Mouse (Mus musculus): ENCODE measurements around the gene Dnajc7.
"Not testable (repeated sequence)": the region's sequence is repeated elsewhere in the genome, so short reads cannot be mapped to it uniquely, and the experiment has no call there.

The Dnajc7 gene

GRCm38 (mm10) chr11:100548141-100548540 lies 71.8 kb downstream of the Dnajc7 start:
- no peak for DNase-seq (ENCODE audit: low spot score in 2 of 2)

DNA sequence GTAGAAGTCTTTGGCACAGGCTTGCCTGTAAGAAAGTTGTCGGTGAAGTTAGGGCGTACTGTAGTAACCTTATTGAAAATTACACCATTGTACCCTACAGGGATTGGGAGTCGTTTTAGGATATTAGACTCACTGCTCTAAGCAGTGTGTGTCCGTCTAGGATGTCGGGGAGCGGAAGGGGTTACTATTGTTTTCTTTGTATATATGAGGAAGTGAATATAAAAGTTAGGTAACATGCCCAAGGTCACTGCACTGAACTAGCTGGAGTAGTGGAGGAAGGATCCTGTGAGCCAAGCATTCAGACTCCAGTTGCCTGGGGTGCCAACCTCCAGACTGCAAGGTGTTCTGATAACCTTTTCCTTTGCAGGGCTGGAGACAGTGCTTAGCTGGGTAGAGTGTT lies 73.0 kb downstream of the Dnajc7 start:
- no peak for DNase-seq (ENCODE audit: low spot score in 2 of 2)

- no peak for DNase-seq (ENCODE audit: low spot score in 2 of 2)
Measured at GRCm38 (mm10) chr11:100545746-100546085, 74.3 kb downstream of the Dnajc7 start.

DNA sequence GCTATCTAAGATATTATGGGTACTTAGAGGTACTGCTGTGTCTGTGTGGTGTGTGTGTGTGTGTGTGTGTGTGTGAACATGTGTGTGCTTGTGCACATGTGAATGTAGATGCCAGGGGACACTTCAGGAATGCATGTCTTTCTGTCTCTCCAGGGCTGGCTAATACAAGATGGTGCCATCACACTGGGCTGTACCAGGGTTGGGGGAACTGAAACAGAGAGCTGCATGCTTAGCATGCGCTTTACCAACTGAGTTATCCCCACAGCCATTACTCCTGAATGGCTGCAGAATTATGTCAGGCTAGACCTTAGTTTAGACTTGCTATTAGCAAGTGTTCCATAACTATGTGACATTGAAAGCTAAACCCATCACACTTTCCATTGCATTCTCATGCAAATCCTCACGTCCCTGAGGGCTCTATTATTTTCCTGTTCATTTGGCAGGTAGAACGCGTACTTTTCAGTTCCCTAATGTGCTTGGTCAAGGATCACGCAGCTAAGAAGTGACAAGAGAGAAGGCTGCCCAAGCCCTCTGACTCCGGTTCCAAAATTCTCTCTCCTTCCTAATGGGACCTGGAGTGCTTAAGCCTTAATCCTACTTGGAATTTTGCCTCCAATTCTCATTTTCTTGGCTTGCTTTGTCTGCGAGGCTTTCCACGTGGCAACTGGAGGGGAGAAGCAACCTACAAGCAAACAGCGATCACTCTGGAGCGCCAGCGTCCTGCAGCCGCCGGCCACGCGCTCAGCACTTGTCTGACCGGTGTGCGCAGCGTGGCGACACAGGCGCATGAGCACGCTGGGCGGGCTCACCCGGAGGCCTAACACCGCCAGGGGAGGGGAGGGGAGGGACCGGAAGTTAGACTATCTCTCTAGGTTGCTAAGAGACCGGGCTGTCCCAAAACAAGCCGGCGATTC lies 74.9 kb downstream of the Dnajc7 start, which contains the start of gene Ttc25:
TSS of gene Ttc25 (plus strand) at position 776 of the 914 bp plus-strand sequence.
- DNase-seq (ENCODE audit: low spot score in 2 of 2): peak; percentile 78 to 80

DNA sequence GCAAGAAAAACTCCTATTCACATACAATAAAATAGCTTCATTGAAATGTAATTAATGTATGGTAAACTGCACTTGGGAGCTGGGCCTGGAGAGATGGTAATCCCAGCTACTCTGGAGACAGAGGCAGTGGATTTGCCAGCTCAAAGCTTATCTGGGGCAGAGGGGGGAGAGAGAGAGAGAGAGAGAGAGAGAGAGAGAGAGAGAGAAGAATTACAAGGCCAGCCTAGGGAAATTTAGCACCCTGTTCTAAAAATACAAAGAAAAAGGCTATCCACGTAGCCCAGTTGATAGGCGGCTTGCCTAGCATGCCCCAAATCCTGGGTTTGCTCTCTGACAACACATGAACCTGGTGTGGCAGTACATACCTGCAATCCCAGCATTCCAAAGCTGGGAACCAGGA lies 78.4 kb downstream of the Dnajc7 start:
- no peak for DNase-seq (ENCODE audit: low spot score in 2 of 2)

- no peak for DNase-seq (ENCODE audit: low spot score in 2 of 2)
Measured at GRCm38 (mm10) chr11:100540966-100541365, 79.0 kb downstream of the Dnajc7 start.

GRCm38 (mm10) chr11:100536466-100536865 lies 83.5 kb downstream of the Dnajc7 start:
- DNase-seq (ENCODE audit: low spot score in 2 of 2): no peak

DNA sequence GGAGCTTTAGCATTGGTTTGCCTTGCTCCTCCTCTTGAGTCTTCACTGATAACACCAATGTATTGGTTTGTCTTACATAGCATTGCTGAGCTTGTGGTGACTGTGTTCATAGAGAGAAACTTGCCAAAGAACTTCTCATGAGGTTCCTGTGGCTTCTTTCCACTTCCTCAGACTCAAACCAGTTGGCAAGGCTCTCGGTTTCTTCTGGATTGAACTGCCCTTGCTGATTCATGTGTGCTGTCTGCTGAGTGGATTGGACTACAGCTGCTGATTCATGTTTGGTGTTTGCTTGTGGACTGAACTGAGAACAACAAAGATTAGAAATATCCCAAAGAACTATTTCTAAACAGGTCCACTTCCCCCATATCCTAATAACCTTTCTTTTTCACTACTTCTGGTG lies 84.0 kb downstream of the Dnajc7 start:
- DNase-seq (ENCODE audit: low spot score in 2 of 2): no peak

DNA sequence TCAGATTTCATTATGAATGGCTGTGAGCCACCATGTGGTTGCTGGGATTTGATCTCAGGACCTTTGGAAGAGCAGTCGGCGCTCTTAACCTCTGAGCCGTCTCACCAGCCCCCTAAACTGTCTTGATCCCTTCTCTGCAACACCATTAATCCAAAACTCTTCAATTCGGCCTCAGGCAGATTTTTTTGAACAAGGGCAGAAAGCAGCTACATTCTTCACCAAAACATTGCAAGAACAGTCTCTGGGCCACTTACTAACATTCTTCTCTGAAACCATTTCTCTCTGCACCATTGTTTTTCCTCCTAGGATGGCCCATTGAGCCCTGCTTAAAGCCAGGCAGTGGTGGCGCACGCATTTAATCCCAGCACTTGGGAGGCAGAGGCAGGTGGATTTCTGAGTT lies 85.1 kb downstream of the Dnajc7 start:
- DNase-seq (ENCODE audit: low spot score in 2 of 2): not testable (repeated sequence)

DNA sequence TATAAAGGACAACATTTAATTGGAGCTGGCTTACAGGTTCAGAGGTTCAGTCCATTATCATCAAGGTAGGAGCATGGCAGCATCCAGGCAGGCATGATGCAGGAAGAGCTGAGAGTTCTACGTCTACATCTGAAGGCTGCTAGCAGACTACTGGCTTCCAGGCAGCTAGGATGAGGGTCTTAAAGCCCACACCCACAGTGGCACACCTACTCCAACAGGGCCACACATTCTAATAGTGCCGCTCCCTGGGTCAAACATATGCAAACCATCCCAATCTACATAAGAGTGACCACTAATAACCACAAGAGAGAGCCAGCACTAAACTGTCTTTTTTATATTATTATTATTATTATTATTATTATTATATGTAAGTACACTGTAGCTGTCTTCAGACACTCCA lies 85.6 kb downstream of the Dnajc7 start:
- DNase-seq (ENCODE audit: low spot score in 2 of 2): not testable (repeated sequence)

DNA sequence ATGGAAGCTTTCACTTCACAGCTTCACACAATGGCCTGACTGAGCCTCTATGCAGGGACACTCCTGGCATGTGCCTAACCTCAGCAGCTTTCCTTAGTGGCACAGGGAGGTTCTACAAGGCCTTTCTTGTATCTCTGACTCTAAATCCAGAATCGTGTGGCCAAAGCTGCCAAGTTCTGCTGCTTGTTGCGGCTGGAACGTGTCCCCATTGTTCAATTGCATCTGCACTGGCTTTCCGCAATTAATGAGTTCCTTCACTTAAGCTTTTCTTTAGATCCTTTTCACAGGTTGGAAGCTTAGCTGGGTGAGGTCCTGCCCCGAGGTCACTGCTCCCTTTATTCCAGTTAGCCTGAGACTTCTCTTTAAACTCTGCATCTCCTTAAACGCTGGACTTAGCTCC lies 86.1 kb downstream of the Dnajc7 start:
- no peak for DNase-seq (ENCODE audit: low spot score in 2 of 2)

Data from natural killer cell, adult 2 months (primary cell).